Mouse (Mus musculus) c-Kit-positive CD71-positive TER-119-negative erythroid progenitor cells, embryonic 14.5 days (primary cell): ENCODE data around the gene Negr1.

ENCODE experiments used
- DNase-seq: peaks from one replicate; pipeline ENCODE4 v3.0.0-alpha.2; 2013; ENCODE audit warnings: low read depth

The Negr1 gene

DNA sequence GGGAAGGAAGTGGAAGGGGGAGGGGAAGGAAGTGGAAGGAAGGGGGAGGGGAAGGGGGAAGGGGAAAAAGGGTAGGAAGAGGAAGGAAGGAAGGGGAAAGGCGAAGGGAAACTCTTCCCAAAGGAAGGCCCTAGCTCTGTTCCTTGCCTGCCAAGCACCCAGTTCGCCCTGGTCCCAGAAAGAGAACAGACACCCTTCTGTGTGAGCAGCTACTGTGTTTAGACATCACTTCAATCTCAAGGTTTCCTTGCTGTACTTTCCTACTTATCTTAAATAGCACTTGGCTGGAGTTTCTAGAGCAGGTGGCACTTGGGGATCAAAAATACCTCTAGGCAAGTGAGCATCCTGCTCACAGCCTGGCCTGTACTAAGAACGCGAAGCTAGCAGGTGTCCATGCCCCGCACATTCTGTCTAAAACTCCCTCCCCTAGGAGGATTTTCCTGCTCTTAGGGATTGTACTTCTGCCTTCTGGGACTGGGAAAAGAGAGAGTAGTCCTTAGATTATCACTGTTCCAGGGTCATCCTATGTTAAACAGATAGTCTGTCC, 128.5 kb downstream of the Negr1 start:
- DNase-seq, result no peak

- no peak for DNase-seq
These were observed 137.1 kb downstream of the Negr1 start for GRCm38 (mm10) chr3:156698687-156699086.

GRCm38 (mm10) chr3:156703241-156703640, 141.6 kb downstream of the Negr1 start:
- DNase-seq, result no peak

GRCm38 (mm10) chr3:156710240-156710639, 148.6 kb downstream of the Negr1 start:
- DNase-seq, result no peak

DNA sequence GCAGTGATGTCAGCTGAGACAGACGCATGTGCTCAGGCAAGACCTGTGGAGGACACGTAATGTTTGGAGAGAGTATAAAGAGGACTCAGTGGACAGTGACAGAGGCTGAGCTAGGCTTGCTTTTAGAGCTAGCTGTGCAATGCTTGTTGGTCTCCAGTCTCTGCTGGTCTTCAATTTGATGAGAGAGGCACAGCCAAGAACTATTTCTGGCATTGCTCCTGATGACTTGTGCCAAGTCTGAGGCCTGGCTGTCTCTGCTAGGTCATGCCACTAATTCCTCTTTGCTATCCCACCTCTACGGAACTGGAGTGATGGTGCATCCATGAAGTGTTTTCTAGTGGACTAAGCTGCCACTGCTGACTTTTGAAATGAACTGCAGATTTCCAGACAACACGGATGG, 149.1 kb downstream of the Negr1 start:
- DNase-seq, result no peak

DNA sequence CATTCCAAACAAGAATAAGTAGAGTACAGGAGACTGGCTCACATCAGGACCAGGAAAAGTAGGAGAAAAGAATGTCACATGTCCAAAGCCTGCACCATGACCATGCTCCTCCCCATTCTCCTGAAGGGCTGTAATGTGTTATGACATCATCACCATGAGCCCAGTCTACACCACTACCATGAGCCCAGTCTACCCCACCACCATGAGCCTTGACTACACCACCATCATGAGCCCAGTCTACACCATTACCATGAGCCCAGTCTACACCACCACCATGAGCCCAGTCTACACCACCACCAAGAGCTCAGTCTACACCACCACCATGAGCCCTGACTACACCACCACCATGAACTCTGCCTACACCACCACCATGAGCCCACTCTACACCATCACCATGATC, 174.7 kb downstream of the Negr1 start:
- no peak for DNase-seq

DNA sequence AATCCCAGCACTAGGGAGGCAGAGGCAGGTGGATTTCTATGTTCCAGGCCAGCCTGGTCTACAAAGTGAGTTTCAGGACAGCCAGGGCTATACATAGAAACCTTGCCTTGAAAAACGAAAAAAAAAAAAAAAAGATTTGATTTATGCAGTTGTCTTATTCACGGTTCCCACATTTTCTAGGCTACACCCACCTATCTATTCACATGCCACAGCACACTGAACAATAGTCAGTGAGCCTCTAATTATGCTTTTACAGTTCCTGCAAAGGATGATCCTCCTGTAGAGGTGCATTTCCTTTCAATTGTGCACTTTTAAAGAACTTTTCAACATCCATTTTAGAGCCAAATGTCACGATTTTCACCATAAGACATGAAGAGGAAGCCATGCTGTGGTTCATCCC, 177.9 kb downstream of the Negr1 start:
- DNase-seq, result no peak

- no peak for DNase-seq
These were observed 181.7 kb downstream of the Negr1 start for GRCm38 (mm10) chr3:156743266-156743665.

DNA sequence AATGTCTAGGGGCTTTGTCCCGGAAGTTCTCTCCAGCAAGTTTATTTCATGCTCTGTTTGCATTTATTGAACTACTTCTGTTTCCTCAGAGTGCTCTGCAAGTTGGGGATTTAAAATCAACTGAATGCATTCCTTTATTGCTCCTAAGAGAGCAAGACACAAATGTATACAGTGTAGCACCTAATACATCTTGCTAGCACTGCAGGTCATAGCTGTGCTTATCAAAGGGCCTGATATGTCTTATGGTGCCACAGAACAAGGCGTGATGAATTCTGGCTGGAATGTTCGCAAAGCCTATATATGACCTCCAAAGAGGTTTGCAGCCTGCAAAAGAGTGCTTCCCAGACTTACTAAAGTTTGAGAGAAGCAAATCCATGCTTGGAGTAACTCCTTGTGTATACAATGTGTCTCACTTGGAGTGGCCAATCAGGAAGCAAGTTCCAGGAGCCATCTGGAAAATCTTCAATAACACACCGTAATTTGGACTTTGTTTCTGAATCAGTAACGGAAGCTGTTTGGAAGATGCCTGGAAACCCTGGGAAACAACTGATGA, 183.7 kb downstream of the Negr1 start:
- no peak for DNase-seq

DNA sequence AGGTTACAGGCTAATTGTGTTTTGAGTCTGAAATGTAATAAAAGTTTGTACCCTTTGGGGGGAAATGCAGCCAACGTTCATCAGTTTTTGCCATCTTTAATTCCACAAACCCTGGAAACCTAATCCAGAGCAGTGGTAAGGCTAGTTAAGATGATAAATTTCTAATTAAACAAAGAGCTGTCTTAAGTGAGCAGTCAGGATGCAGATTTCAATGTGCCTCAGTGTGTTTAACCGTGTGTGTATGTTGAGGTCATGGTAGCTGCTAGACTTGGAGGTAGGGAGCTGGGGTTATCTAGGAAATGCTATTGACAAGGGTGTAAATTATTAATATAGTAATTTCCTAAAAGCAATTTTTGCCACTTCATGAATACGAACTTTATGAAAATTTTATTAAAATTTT, 185.9 kb downstream of the Negr1 start:
- no peak for DNase-seq

DNA sequence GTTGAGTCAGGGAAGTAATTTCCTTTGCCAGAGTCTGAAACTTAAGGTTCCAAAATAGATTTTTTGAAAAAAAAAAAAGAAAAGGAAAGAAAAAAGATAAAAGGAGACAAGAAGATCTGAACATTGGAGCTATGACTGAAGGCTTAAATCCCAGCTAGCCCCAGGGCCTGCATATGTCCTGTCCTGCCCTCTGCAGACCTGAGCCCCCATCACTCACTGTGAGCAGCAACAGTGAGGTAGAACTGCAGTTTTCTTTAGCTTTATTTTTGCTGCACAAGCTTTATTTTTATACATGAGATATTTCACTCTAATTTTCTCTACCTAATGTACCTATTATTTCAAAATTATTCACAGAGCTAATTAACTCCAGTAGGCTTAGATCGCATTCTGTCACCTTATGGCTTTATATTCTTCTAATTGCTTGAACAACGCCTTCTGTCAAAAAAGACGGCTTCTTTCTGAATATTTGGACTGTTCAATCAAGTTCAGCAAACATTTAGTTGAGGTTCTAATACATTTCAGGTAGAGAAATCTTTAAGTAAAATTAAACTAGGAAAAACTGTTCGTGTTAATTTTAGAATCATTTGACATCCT, 192.3 kb downstream of the Negr1 start:
- DNase-seq, result no peak

GRCm38 (mm10) chr3:156754790-156755530, 193.4 kb downstream of the Negr1 start:
- no peak for DNase-seq

GRCm38 (mm10) chr3:156765015-156765414, 203.4 kb downstream of the Negr1 start:
- DNase-seq, result no peak

DNA sequence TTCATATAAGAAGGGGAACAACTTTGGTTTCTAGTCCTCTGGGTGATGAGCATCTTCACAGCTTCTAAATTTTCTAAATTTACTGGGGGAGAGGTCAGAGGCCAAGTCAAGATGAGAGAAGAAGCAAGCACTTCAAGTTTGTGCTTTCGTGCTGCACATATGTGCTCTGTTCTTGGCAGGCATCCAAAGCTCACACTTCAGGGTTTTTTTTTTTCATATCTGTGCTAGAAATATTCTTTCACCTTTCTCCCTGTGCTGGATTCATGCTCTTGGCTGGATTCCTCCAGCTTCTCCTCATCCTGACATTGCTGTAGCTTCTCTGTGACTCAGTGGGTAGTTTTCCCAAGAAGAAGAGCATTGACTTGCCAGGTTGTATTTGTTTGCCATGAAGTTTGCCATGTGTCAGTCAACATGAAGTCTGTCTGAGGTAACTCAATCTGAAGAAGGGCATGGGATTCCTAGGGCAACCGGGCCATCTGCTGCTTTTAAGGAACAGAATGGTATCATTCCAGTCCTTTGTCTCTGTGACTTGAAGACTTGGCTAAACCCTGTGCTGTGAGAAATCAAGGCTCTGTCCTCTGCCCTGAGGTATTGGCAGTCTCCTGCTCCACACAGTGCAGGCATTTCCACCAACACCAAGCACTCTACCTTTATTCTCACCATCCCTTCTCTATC, 204.7 kb downstream of the Negr1 start:
- DNase-seq, result no peak

- no peak for DNase-seq
These were observed 210.0 kb downstream of the Negr1 start for GRCm38 (mm10) chr3:156771626-156772025.

- no peak for DNase-seq
These were observed 210.5 kb downstream of the Negr1 start for GRCm38 (mm10) chr3:156772057-156772456.

GRCm38 (mm10) chr3:156784309-156784852, 222.8 kb downstream of the Negr1 start:
- DNase-seq, result no peak

- DNase-seq, result no peak
These were observed 224.8 kb downstream of the Negr1 start for GRCm38 (mm10) chr3:156786355-156786754.

GRCm38 (mm10) chr3:156791234-156791633, 229.6 kb downstream of the Negr1 start:
- DNase-seq, result no peak

- no peak for DNase-seq
These were observed 231.1 kb downstream of the Negr1 start for GRCm38 (mm10) chr3:156792743-156793142.

GRCm38 (mm10) chr3:156794091-156794490, 232.5 kb downstream of the Negr1 start:
- no peak for DNase-seq

GRCm38 (mm10) chr3:156794610-156795009, 233.0 kb downstream of the Negr1 start:
- no peak for DNase-seq
